Mouse (Mus musculus) ES-Bruce4 (cell line): Measurements from ENCODE around the gene Tceal8. TPM values are rescaled to one million over a fixed set of nuclear protein-coding genes. Genes with fewer than 3 reads are reported as not detected.
"Not testable (repeated sequence)": the region's sequence is repeated elsewhere in the genome, so short reads cannot be mapped to it uniquely, and the experiment has no call there.

ENCODE experiments used
- H3K27ac ChIP-seq: 2 replicates; pipeline ENCODE4 v1.5.1; 2012; ENCODE audit warnings: low read length, inconsistent platforms; ENCODE audit not compliant: insufficient read depth
- H3K27me3 ChIP-seq: 2 replicates; pipeline ENCODE4 v1.6.1; 2012; ENCODE audit warnings: mild to moderate bottlenecking, low read length, inconsistent platforms; ENCODE audit not compliant: control insufficient read depth, poor library complexity, insufficient read depth, severe bottlenecking
- H3K36me3 ChIP-seq: 2 replicates; pipeline ENCODE4 v1.6.1; 2012; ENCODE audit warnings: inconsistent platforms, mild to moderate bottlenecking, low read length, moderate library complexity; ENCODE audit not compliant: control insufficient read depth, poor library complexity, insufficient read depth, severe bottlenecking
- H3K4me1 ChIP-seq: one replicate; pipeline ENCODE4 v1.8.1; 2011; ENCODE audit warnings: low read length; ENCODE audit not compliant: control insufficient read depth, insufficient read depth
- H3K4me3 ChIP-seq: 2 replicates; pipeline ENCODE4 v1.5.1; 2011; ENCODE audit warnings: low read depth, mild to moderate bottlenecking, low read length
- H3K9ac ChIP-seq: 2 replicates; pipeline ENCODE4 v1.6.1; 2012; ENCODE audit warnings: low read depth, mild to moderate bottlenecking, inconsistent platforms; ENCODE audit not compliant: poor library complexity, severe bottlenecking
- H3K9me3 ChIP-seq: replicated peaks from 2 replicates; pipeline ENCODE4 v1.6.1; 2012; ENCODE audit warnings: mild to moderate bottlenecking, low read length, inconsistent platforms; ENCODE audit not compliant: control insufficient read depth, poor library complexity, insufficient read depth, severe bottlenecking
- CTCF ChIP-seq: IDR thresholded peaks from one replicate; pipeline ENCODE4 v1.8.1; 2011; ENCODE audit warnings: low read depth, low read length
- EP300 ChIP-seq: IDR thresholded peaks from 2 replicates; pipeline ENCODE4 v1.6.1; 2011; ENCODE audit warnings: low read depth, low read length; ENCODE audit not compliant: insufficient read depth
- POLR2A ChIP-seq: IDR thresholded peaks from one replicate; pipeline ENCODE4 v1.8.1; 2011; ENCODE audit warnings: low read length; ENCODE audit not compliant: insufficient read depth
- polyA plus RNA-seq: library from polyadenylated mRNA; stranded (reverse); fragments of >200 nt; gene quantifications from 2 replicates; pipeline ENCODE4 v1.2.4, GENCODE M21; 2011; ENCODE audit warnings: low read depth; ENCODE audit not compliant: missing spikeins, insufficient read depth, insufficient read length

The Tceal8 gene
- polyA plus RNA-seq: 196 and 214 TPM in 2 replicates

- TF ChIP-seq EP300: no peak
- no peak for TF ChIP-seq CTCF
- TF ChIP-seq POLR2A: peak; percentile 67
- peak within 1 kb of the TSS; percentile 89 for H3K9ac ChIP-seq
- H3K4me1 ChIP-seq: no peaks in the 10 kb centered on the region
- H3K27ac ChIP-seq: peak within 1 kb of the TSS; percentile 91
- no peaks in the 10 kb centered on the region for H3K27me3 ChIP-seq
- no peaks in the 10 kb centered on the region for H3K9me3 ChIP-seq
- H3K36me3 ChIP-seq: peaks cover 5% of the 10 kb centered on the region
- H3K4me3 ChIP-seq: peak within 1 kb of the TSS; percentile 85
Observed at GRCm38 (mm10) chrX:136172118-136172551, at the start of gene Tceal8. TSS of gene Tceal8 (minus strand) at chrX:136172342.

DNA sequence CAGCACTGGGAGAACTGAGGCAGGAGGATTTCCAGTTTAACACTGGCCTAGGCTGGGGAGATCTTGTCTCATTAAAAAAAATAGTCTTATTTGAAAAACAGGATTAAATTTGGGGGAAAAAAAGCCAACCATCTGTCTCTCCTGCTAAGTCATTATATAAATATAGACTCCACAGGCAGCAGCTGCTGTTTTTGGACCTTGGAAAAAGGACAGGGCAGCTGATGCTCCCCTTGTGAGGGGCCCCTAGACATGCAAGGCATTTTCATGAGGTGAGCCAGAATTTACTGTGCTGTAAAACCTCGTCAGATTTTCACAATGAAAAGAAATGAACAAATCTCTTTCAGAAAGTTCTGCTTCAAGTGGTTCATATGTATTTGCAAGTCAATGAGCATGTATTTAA lies 44.2 kb upstream of the Tceal8 start:
- no peak overlapping the region for H3K27ac ChIP-seq
- H3K27me3 ChIP-seq: no peaks in the 10 kb centered on the region
- TF ChIP-seq CTCF: no peak
- TF ChIP-seq EP300: no peak
- TF ChIP-seq POLR2A: no peak
- peaks cover 2% of the 10 kb centered on the region for H3K4me1 ChIP-seq
- H3K4me3 ChIP-seq: no peak overlapping the region
- H3K9ac ChIP-seq: no peak overlapping the region
- no peaks in the 10 kb centered on the region for H3K36me3 ChIP-seq
- H3K9me3 ChIP-seq: no peaks in the 10 kb centered on the region

GRCm38 (mm10) chrX:136214729-136215677 lies 42.9 kb upstream of the Tceal8 start, which contains the start of the genes Tceal7 and Bex1:
TSS of gene Tceal7 (plus strand) at chrX:136214779.
TSS of gene Bex1 (minus strand) at chrX:136215513.
- peak within 1 kb of the TSS; percentile 85 for H3K27ac ChIP-seq
- not testable (repeated sequence) for H3K36me3 ChIP-seq, H3K9me3 ChIP-seq, H3K27me3 ChIP-seq, H3K4me1 ChIP-seq
- H3K9ac ChIP-seq: peak within 1 kb of the TSS; percentile 87
- H3K4me3 ChIP-seq: peak within 1 kb of the TSS; percentile 97

DNA sequence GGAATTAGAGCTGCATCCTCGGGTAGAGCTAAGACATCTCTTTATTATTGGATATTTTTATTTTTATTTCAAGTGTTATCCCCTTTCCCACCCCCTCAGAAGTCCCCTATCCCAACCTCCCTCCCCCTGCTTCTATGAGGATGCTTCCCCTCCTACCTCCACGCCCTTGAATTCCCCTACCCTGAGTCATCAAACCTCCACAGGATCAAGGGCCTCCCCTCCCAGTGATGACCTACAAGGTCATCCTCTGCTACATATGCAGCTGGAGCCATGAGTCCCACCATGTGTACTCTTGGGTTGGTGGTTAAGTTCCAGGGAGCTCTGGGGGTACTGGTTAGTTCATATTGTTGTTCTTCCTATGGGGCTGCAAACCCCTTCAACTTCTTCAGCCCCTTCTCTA lies 41.3 kb upstream of the Tceal8 start:
- no peak overlapping the region for H3K9ac ChIP-seq
- H3K4me3 ChIP-seq: no peak overlapping the region
- H3K27me3 ChIP-seq: no peaks in the 10 kb centered on the region
- TF ChIP-seq POLR2A (no peak), EP300 (no peak), CTCF (no peak)
- H3K27ac ChIP-seq: peak overlapping the region; percentile 54; the same call in 1 of the 2 replicates
- H3K4me1 ChIP-seq: peaks cover 2% of the 10 kb centered on the region
- no peaks in the 10 kb centered on the region for H3K36me3 ChIP-seq
- no peaks in the 10 kb centered on the region for H3K9me3 ChIP-seq

GRCm38 (mm10) chrX:136204406-136204805 lies 32.3 kb upstream of the Tceal8 start:
- peaks cover 1% of the 10 kb centered on the region for H3K4me1 ChIP-seq
- no peak overlapping the region for H3K27ac ChIP-seq
- TF ChIP-seq POLR2A (no peak), CTCF (no peak), EP300 (no peak)
- H3K9ac ChIP-seq: no peak overlapping the region
- no peak overlapping the region for H3K4me3 ChIP-seq
- no peaks in the 10 kb centered on the region for H3K36me3 ChIP-seq
- no peaks in the 10 kb centered on the region for H3K9me3 ChIP-seq
- no peaks in the 10 kb centered on the region for H3K27me3 ChIP-seq

DNA sequence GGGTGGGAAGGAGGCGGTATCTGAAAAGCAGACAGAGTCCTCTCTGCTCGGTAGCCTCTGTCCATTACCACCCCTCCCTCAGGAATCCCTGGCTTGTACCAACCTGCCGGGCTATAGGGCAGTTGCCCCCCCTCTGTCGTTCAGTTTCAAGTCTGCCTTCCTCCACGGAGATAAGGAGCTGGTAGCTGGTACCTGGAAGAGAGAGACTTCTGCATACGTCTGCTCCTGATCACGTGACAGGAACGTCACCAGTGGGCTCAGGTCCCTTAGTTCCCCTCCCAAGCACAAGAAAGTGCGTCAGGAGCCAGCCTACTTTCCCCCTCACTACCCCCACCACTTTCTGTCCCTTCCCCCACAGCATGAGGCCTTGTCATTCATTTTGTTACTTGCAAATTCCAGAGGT lies 31.5 kb upstream of the Tceal8 start, which contains the start of gene Tceal5:
TSS of gene Tceal5 (minus strand) at position 213 of the 403 bp plus-strand sequence.
- Histone ChIP-seq H3K9ac (0 out of 2 replicates have a peak within 1 kb of the TSS, but pooled peaks have one; percentile 35), H3K36me3 (no peaks in the 10 kb centered on the region), H3K27ac (no peak within 1 kb of the TSS), H3K9me3 (no peaks in the 10 kb centered on the region), H3K4me3 (peak within 1 kb of the TSS; percentile 36), H3K27me3 (no peaks in the 10 kb centered on the region), H3K4me1 (peaks cover 1% of the 10 kb centered on the region)
- no peak for TF ChIP-seq CTCF
- no peak for TF ChIP-seq POLR2A
- no peak for TF ChIP-seq EP300
